Comparison of ENCODE assay signal across 9 mouse cellular contexts in the genomic region with DNA sequence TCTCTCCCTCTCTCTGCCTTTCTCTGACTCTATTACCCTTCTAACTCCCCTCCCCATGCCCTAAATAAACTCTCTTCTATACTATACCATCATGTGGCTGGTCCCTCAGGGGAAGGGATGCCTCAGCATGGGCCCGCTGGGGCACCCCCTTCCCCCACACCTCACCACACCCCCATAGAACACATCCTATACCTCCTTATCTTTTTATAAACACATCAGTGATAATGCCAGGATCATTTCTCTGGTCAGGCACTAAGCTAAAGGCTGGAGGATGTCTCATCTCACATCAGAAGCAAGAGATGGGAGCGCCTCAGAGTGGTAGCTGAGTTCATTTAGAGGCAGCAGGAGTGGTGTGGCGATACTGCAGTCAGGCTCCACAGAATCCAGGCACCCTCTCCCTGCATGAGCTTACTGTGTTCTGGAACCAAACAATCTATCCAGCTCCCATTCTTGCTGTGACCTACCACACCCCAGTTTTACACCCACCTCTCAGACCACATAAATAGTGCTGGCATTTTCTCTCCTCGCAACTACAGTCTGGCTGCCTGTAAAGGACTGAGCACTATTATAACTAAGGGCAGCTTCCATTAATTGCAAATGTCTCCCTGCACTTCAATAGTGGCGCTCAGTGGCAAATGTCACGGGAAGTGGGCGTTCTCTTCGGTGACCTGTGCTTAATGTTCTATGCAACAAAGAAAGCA. TPM values are rescaled to one million over a fixed set of nuclear protein-coding genes. Genes with fewer than 3 reads are reported as not detected.
DNase-seq lines count a peak whose midpoint lies in the region; ATAC-seq and TF ChIP-seq lines count a peak whose summit lies in the region.
"Had no signal": no experiment of that assay in that cellular context is flagged by ENCODE, and none has a peak within 500 bp of the region (broad histone marks: within the 10 kb centered on the region; RNA-seq: fewer than 3 reads in every experiment).

No protein-coding gene starts in this region.

- peaks cover 21% of the 10 kb centered on the region for H3K36me3 ChIP-seq in kidney, embryonic 14.5 days (ENCODE audit: control insufficient read depth, insufficient read depth, low read length)
- no peaks in the 10 kb centered on the region for H3K36me3 ChIP-seq in kidney, adult 2 months (ENCODE audit: control insufficient read depth, insufficient read depth, low read length)
- H3K36me3 ChIP-seq in testis, adult 2 months (ENCODE audit: control insufficient read depth, insufficient read depth, low read length), result no peaks in the 10 kb centered on the region

- no peak overlapping the region for H3K4me3 ChIP-seq in cerebellum, adult 2 months (replicated peaks; ENCODE audit: insufficient read depth, low read depth, low read length)
- no peak overlapping the region for H3K4me3 ChIP-seq in kidney, embryonic 14.5 days (ENCODE audit: low read length)
- H3K4me3 ChIP-seq in kidney, adult 2 months (ENCODE audit: insufficient read depth, low read depth, low read length), result no peak overlapping the region
- no peak overlapping the region for H3K4me3 ChIP-seq in testis, adult 2 months (ENCODE audit: control insufficient read depth, low read depth, low read length)

- peaks cover 6% of the 10 kb centered on the region; the same call in 1 of the 2 replicates for H3K4me1 ChIP-seq in cerebellum, adult 2 months (ENCODE audit: control insufficient read depth, insufficient read depth, low read length)
- H3K4me1 ChIP-seq in kidney, embryonic 14.5 days (ENCODE audit: control insufficient read depth, insufficient read depth, low read length), result peaks cover 30% of the 10 kb centered on the region
- peaks cover 4% of the 10 kb centered on the region for H3K4me1 ChIP-seq in kidney, adult 2 months (ENCODE audit: control insufficient read depth, insufficient read depth, low read length)
- peaks cover 11% of the 10 kb centered on the region for H3K4me1 ChIP-seq in testis, adult 2 months (ENCODE audit: control insufficient read depth, insufficient read depth, low read length)

- H3K27ac ChIP-seq in cerebellum, adult 2 months (ENCODE audit: insufficient read depth, low read length), result peak overlapping the region; percentile 72; the same call in 1 of the 2 replicates
- H3K27ac ChIP-seq in kidney, embryonic 14.5 days (ENCODE audit: low read depth, low read length), result peak overlapping the region; percentile 37; the same call in 1 of the 2 replicates
- no peak overlapping the region for H3K27ac ChIP-seq in kidney, adult 2 months (ENCODE audit: insufficient read depth, low read depth, low read length)
- peak overlapping the region; percentile 83 for H3K27ac ChIP-seq in testis, adult 2 months (ENCODE audit: control insufficient read depth, insufficient read depth, low read depth, low read length)

- no peaks in the 10 kb centered on the region for H3K27me3 ChIP-seq in cerebellum, adult 2 months (ENCODE audit: control insufficient read depth, insufficient read depth, low read length)
- no peaks in the 10 kb centered on the region for H3K27me3 ChIP-seq in kidney, embryonic 14.5 days (ENCODE audit: control insufficient read depth, insufficient read depth, low read length)
- no peaks in the 10 kb centered on the region for H3K27me3 ChIP-seq in kidney, adult 2 months (replicated peaks; ENCODE audit: control insufficient read depth, insufficient read depth, low read length)
- H3K27me3 ChIP-seq in testis, adult 2 months (ENCODE audit: control insufficient read depth, insufficient read depth, low read length), result no peaks in the 10 kb centered on the region

- no peak for DNase-seq in cerebellum, adult 2 months
- no peak for DNase-seq in cerebellum, adult 11-12 months
- no peak for DNase-seq in kidney, adult 2 months
- no peak for DNase-seq in testis, postnatal 14 days (ENCODE audit: low spot score)
- DNase-seq in c-Kit-positive CD71-positive TER-119-positive erythroid progenitor cells, embryonic 14.5 days (ENCODE audit: low spot score), result no peak
- DNase-seq: gastrocnemius, postnatal 36 days had no signal

- peak; percentile 25; the same call in 1 of the 2 replicates for ATAC-seq in kidney, embryonic 14.5 days (ENCODE audit: low FRiP score, low TSS enrichment)
- no peak for ATAC-seq in megakaryocyte-erythroid progenitor cell, adult 5-6 weeks (replicated peaks; ENCODE audit: low FRiP score, low TSS enrichment, poor library complexity, severe bottlenecking)

- no peak overlapping the region for H3K9ac ChIP-seq in kidney, embryonic 14.5 days (ENCODE audit: low read depth, low read length)

- WGBS in cerebellum, adult 2 months, result 77% methylated on average over 8 of the region's 8 CpGs
- WGBS in kidney, embryonic 14.5 days, result 14% methylated on average over 8 of the region's 8 CpGs
- 56% methylated on average over 8 of the region's 8 CpGs for WGBS in kidney, adult 2 months

- no peaks in the 10 kb centered on the region for H3K9me3 ChIP-seq in kidney, embryonic 14.5 days (ENCODE audit: control insufficient read depth, low read length)

- TF ChIP-seq CTCF in cerebellum, adult 2 months (IDR thresholded peaks at IDR 0.05; ENCODE audit: borderline replicate concordance, insufficient read depth, low read depth, low read length), result no peak
- TF ChIP-seq CTCF in kidney, adult 2 months (conservative IDR thresholded peaks at IDR 0.05; ENCODE audit: insufficient read depth, insufficient read length, low read depth, low read length), result no peak
- TF ChIP-seq CTCF in testis, adult 2 months (IDR thresholded peaks at IDR 0.05; ENCODE audit: control insufficient read depth, insufficient read depth, insufficient replicate concordance, low read depth, low read length), result no peak

- no peak for TF ChIP-seq POLR2A in cerebellum, adult 2 months (IDR thresholded peaks at IDR 0.05; ENCODE audit: borderline replicate concordance, insufficient read depth, low read length)
- no peak for TF ChIP-seq POLR2A in kidney, adult 2 months (IDR thresholded peaks at IDR 0.05; ENCODE audit: low read depth, low read length)
- no peak for TF ChIP-seq POLR2A in testis, adult 2 months (IDR thresholded peaks at IDR 0.05; ENCODE audit: control insufficient read depth, low read depth, low read length)

- no peak overlapping the region; the same call in 1 of the 2 replicates for H3K4me2 ChIP-seq in kidney, embryonic 14.5 days (replicated peaks; ENCODE audit: low read depth, low read length)

RNA-seq across cellular contexts. Expression of gene Scd2, which starts 18.0 kb away (rescaled TPM):
- polyA plus RNA-seq in cerebellum, adult 2 months (2012; rRNA removed), result 695 and 743 TPM in 2 replicates
- 103 and 205 TPM in 2 replicates for polyA plus RNA-seq in kidney, embryonic 14.5 days (2014; fragmentation: Nextera tagmentation; extraction: Ambion mirVana)
- 61.3 and 63.9 TPM in 2 replicates for polyA plus RNA-seq in kidney, adult 2 months (2012; rRNA removed)
- 60.9 and 71.6 TPM in 2 replicates for polyA plus RNA-seq in testis, adult 2 months (2012; rRNA removed)
- 56.2 and 62.2 TPM in 2 replicates for total RNA-seq in megakaryocyte-erythroid progenitor cell, adult 5-6 weeks (2014; fragmentation: Nextera tagmentation)
- 71.9 and 90.7 TPM in 2 replicates for total RNA-seq in megakaryocyte-erythroid progenitor cell, adult 5-6 weeks (2017)

RNA-seq across cellular contexts. Expression of gene Scd4, which starts 21.4 kb away (rescaled TPM):
- polyA plus RNA-seq in cerebellum, adult 2 months (2012; rRNA removed), result 0.18 and 0.22 TPM in 2 replicates
- 0.11 TPM in 1 of 2 replicates, not detected in the other for polyA plus RNA-seq in kidney, embryonic 14.5 days (2014; fragmentation: Nextera tagmentation; extraction: Ambion mirVana)
- polyA plus RNA-seq in kidney, adult 2 months (2012; rRNA removed), result 0.23 and 0.26 TPM in 2 replicates
- 0.22 and 0.37 TPM in 2 replicates for polyA plus RNA-seq in testis, adult 2 months (2012; rRNA removed)
- total RNA-seq in megakaryocyte-erythroid progenitor cell, adult 5-6 weeks (2014; fragmentation: Nextera tagmentation), result 0.69 and 2.1 TPM in 2 replicates
- total RNA-seq in megakaryocyte-erythroid progenitor cell, adult 5-6 weeks (2017), result 0.38 TPM in 1 of 2 replicates, not detected in the other
